Mouse (Mus musculus): ENCODE measurements around the gene Pde4c.

Gene Pde4c

GRCm38 (mm10) chr8:70794215-70794614 is 70.7 kb downstream of the Pde4c start:
- DNase-seq: no peak

GRCm38 (mm10) chr8:70795370-70795769 is 71.8 kb downstream of the Pde4c start:
- no peak for DNase-seq

- DNase-seq: no peak
Observed at GRCm38 (mm10) chr8:70796403-70797080, 73.0 kb downstream of the Pde4c start.

GRCm38 (mm10) chr8:70797081-70798070 is 73.9 kb downstream of the Pde4c start:
- DNase-seq: peak; percentile 94

GRCm38 (mm10) chr8:70798281-70798680 is 74.8 kb downstream of the Pde4c start:
- DNase-seq: peak; percentile 62

GRCm38 (mm10) chr8:70800648-70801047 is 77.1 kb downstream of the Pde4c start:
- no peak for DNase-seq
